Mouse (Mus musculus): Measurements from ENCODE around the gene Adam12. TPM values are rescaled to one million over a fixed set of nuclear protein-coding genes. Genes with fewer than 3 reads are reported as not detected.
A peak's percentile ranks its signal among the peaks of the same experiment; 100 is the strongest.

The Adam12 gene
- polyA plus RNA-seq, 1 experiment from 2014 or later = 9.4 TPM

DNA sequence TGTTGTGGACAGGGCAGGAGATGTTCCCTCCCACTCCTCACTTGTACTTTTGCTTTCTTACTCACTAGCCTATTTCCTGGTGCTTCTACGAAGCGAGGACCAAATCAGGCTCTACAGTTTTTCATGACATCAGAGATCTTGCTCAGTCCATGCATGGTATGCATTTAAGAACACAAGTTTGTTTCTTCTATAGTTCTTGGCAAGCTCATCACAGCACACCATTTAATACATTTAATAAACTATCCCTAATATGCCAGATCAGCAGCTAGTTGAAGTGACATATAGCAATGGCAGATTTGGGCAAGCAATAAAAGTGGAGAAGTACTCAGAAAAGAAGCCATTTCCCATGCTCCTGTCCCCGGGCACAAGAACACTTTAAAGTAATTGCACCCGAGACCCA is 285.8 kb downstream of the Adam12 start:
- CTCF ChIA-PET = no interaction called here
- POLR2A ChIA-PET = no interaction called here
- ATAC-seq (no peak), DNase-seq (ENCODE audit: low read depth, low spot score) (no peak)
- in situ Hi-C loops (cut with MboI; ENCODE audit: low pct_unique_long_range_greater_than_20kb) = no loop called here
- no peak for TF ChIP-seq CTCF (IDR thresholded peaks at IDR 0.05)
- H3K27me3 ChIP-seq = no peaks in the 10 kb centered on the region

GRCm38 (mm10) chr7:133940405-133940804 is 291.5 kb downstream of the Adam12 start:
- DNase-seq (ENCODE audit: low read depth, low spot score) (no peak), ATAC-seq (no peak)
- ChIA-PET POLR2A (no interaction called here), CTCF (no interaction called here)
- in situ Hi-C loops (cut with MboI; ENCODE audit: low pct_unique_long_range_greater_than_20kb) = no loop called here
- no peaks in the 10 kb centered on the region for H3K27me3 ChIP-seq
- no peak for TF ChIP-seq CTCF (IDR thresholded peaks at IDR 0.05)

- DNase-seq (ENCODE audit: low read depth, low spot score) (no peak), ATAC-seq (peak; percentile 67)
- TF ChIP-seq CTCF (IDR thresholded peaks at IDR 0.05) = no peak
- ChIA-PET POLR2A (no interaction called here), CTCF (no interaction called here)
- no peaks in the 10 kb centered on the region for H3K27me3 ChIP-seq
- in situ Hi-C loops (cut with MboI; ENCODE audit: low pct_unique_long_range_greater_than_20kb) = no loop called here
Observed at GRCm38 (mm10) chr7:133937473-133937872, 294.5 kb downstream of the Adam12 start.

DNA sequence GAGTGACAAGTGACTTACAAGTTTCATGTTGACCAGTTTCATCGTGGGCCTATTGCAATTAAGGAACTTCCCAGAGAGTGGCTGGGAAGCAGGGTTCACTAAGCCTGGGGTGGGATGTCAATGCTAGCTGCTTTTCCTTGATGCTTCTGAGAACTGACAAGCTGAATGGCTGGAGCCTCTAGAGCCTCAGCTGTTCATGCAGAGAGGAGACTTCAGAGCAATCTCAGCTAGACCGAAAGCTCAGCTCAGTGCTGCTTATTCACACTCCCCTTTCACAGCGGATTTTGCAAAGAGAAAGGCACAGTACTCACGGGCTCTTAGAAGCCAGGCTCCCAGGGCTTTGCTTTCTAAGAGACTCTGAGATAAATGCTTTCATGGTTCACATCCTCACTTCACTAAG is 295.6 kb downstream of the Adam12 start:
- ATAC-seq = no peak
- ChIA-PET CTCF (no interaction called here), POLR2A (interaction anchor here (0.6 to 1.6 kb wide), 2 partner anchors 9 to 89 kb away, joined by 3 read pairs; no protein-coding TSS in a partner anchor)
- TF ChIP-seq CTCF (IDR thresholded peaks at IDR 0.05) = no peak
- in situ Hi-C loops (cut with MboI; ENCODE audit: low pct_unique_long_range_greater_than_20kb) = no loop called here
- no peak for DNase-seq (ENCODE audit: low read depth, low spot score)
- H3K27me3 ChIP-seq = no peaks in the 10 kb centered on the region

- ATAC-seq (no peak), DNase-seq (ENCODE audit: low read depth, low spot score) (no peak)
- in situ Hi-C loops (cut with MboI; ENCODE audit: low pct_unique_long_range_greater_than_20kb) = no loop called here
- no peak for TF ChIP-seq CTCF (IDR thresholded peaks at IDR 0.05)
- H3K27me3 ChIP-seq = no peaks in the 10 kb centered on the region
- ChIA-PET CTCF (no interaction called here), POLR2A (no interaction called here)
Observed at GRCm38 (mm10) chr7:133933378-133933777, 298.6 kb downstream of the Adam12 start.

DNA sequence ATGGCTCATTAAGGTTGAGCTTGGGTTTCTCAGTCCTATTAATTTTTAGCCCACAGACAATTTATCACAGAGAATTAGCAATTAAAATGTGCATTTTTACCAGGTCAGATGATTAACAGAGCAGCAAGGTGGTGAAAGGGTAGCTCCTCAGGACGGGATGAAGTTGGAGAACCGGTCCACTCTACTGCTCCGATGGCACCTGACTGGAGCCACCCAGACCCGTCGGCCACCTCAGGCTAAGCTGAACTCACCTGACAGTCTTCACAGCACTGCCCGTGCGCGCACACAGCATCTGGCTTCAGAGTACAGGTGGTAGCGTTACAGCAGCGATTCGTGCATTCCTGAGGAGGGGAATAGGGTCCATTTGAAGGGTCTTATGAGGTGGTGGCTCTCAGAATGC is 300.5 kb downstream of the Adam12 start:
- TF ChIP-seq CTCF (IDR thresholded peaks at IDR 0.05) = no peak
- ChIA-PET POLR2A (no interaction called here), CTCF (no interaction called here)
- ATAC-seq = no peak
- in situ Hi-C loops (cut with MboI; ENCODE audit: low pct_unique_long_range_greater_than_20kb) = no loop called here
- no peak for DNase-seq (ENCODE audit: low read depth, low spot score)
- H3K27me3 ChIP-seq = no peaks in the 10 kb centered on the region

DNA sequence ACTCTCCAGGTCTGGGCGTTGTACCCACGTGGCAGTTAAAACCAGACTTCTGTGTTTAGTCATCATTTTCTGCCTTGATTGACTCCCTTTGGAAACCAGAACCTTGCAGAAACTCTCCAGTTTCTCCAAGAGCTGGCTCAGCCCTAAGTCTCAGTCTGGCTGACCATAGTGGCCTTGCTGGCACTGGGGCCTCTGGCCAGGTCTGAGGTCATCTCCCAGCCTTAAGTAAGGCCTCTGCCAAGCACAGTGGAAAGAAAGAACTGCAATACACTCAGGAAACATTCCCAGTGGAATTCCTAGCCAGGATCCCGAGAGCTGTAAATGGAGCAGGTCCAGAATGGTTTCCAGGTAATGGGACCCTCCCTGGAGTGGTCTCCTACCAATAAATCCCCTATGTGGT is 303.0 kb downstream of the Adam12 start:
- ATAC-seq (no peak), DNase-seq (ENCODE audit: low read depth, low spot score) (no peak)
- no peak for TF ChIP-seq CTCF (IDR thresholded peaks at IDR 0.05)
- H3K27me3 ChIP-seq = no peaks in the 10 kb centered on the region
- ChIA-PET CTCF (no interaction called here), POLR2A (no interaction called here)
- in situ Hi-C loops (cut with MboI; ENCODE audit: low pct_unique_long_range_greater_than_20kb) = no loop called here

GRCm38 (mm10) chr7:133925771-133926170 is 306.2 kb downstream of the Adam12 start:
- DNase-seq (ENCODE audit: low read depth, low spot score) = no peak
- ATAC-seq = no peak
- POLR2A ChIA-PET = no interaction called here
- CTCF ChIA-PET = no interaction called here
- in situ Hi-C loops (cut with MboI; ENCODE audit: low pct_unique_long_range_greater_than_20kb) = no loop called here
- no peaks in the 10 kb centered on the region for H3K27me3 ChIP-seq
- no peak for TF ChIP-seq CTCF (IDR thresholded peaks at IDR 0.05)

GRCm38 (mm10) chr7:133923994-133924393 is 308.0 kb downstream of the Adam12 start:
- ChIA-PET CTCF (no interaction called here), POLR2A (no interaction called here)
- no peaks in the 10 kb centered on the region for H3K27me3 ChIP-seq
- ATAC-seq = no peak
- in situ Hi-C loops (cut with MboI; ENCODE audit: low pct_unique_long_range_greater_than_20kb) = no loop called here
- no peak for TF ChIP-seq CTCF (IDR thresholded peaks at IDR 0.05)
- no peak for DNase-seq (ENCODE audit: low read depth, low spot score)

GRCm38 (mm10) chr7:133921291-133921690 is 310.7 kb downstream of the Adam12 start:
- ChIA-PET POLR2A (no interaction called here), CTCF (no interaction called here)
- ATAC-seq = no peak
- H3K27me3 ChIP-seq = no peaks in the 10 kb centered on the region
- in situ Hi-C loops (cut with MboI; ENCODE audit: low pct_unique_long_range_greater_than_20kb) = no loop called here
- no peak for TF ChIP-seq CTCF (IDR thresholded peaks at IDR 0.05)
- no peak for DNase-seq (ENCODE audit: low read depth, low spot score)

GRCm38 (mm10) chr7:133920724-133921123 is 311.2 kb downstream of the Adam12 start:
- no peaks in the 10 kb centered on the region for H3K27me3 ChIP-seq
- in situ Hi-C loops (cut with MboI; ENCODE audit: low pct_unique_long_range_greater_than_20kb) = no loop called here
- ATAC-seq (no peak), DNase-seq (ENCODE audit: low read depth, low spot score) (no peak)
- TF ChIP-seq CTCF (IDR thresholded peaks at IDR 0.05) = no peak
- POLR2A ChIA-PET = interaction anchor here (0.7 kb wide), 1 partner anchor 207 kb away, joined by 4 read pairs; no protein-coding TSS in a partner anchor
- CTCF ChIA-PET = no interaction called here

DNA sequence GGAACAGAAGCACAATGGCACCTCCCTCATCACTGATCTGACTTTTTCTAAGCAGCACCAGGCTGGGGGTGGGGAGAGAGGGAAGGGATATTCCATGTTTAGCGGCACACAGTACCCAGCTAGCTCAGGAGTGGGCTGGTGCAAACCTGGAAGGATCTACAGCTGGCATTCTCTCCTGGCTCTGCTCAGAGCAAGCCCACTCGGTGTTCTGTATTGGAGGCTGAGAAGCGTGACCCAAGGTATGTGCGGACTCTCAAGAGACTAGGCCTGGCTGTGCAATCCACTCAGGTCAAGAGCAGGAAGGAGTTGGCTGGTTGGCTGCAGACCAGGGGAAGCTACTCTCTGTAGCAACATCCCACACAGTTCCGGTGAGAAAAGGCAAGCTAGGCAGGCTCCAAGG is 312.0 kb downstream of the Adam12 start:
- POLR2A ChIA-PET = no interaction called here
- DNase-seq (ENCODE audit: low read depth, low spot score) = no peak
- CTCF ChIA-PET = interaction anchor here (1.1 kb wide), 1 partner anchor 13 kb away, joined by 3 read pairs; no protein-coding TSS in a partner anchor
- in situ Hi-C loops (cut with MboI; ENCODE audit: low pct_unique_long_range_greater_than_20kb) = no loop called here
- ATAC-seq = no peak
- no peaks in the 10 kb centered on the region for H3K27me3 ChIP-seq
- TF ChIP-seq CTCF (IDR thresholded peaks at IDR 0.05) = no peak

Data from Patski (cell line).